Mouse (Mus musculus) ES-Bruce4 (cell line): ENCODE measurements around the gene Hoxb9.

Experiments
- CTCF ChIP-seq: IDR thresholded peaks from one replicate; pipeline ENCODE4 v1.8.1; 2011; ENCODE audit warnings: low read depth, low read length
- EP300 ChIP-seq: IDR thresholded peaks from 2 replicates; pipeline ENCODE4 v1.6.1; 2011; ENCODE audit warnings: low read depth, low read length; ENCODE audit not compliant: insufficient read depth
- POLR2A ChIP-seq: IDR thresholded peaks from one replicate; pipeline ENCODE4 v1.8.1; 2011; ENCODE audit warnings: low read length; ENCODE audit not compliant: insufficient read depth

DNA sequence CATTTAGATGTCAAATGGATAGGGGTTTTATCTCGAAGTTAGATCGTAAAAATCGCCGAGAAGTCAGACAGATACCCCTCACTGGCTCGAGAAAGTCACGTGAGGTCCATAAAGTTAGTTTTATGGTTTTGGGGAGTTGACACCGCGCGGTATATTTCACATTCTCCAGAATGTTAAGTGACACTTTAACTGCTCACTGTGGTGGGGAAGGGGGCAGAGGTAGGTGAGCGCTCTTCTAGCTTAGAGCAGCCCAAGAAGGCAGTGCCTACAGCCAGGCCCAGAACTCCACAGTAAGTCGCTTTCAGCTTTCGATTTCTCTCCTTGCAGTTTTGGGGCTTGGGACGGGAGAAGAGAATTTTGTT lies 35.6 kb downstream of the Hoxb9 start:
- TF ChIP-seq POLR2A (no peak), CTCF (no peak), EP300 (no peak)
